Mouse (Mus musculus): Measurements from ENCODE around the gene Tssk6.

DNA sequence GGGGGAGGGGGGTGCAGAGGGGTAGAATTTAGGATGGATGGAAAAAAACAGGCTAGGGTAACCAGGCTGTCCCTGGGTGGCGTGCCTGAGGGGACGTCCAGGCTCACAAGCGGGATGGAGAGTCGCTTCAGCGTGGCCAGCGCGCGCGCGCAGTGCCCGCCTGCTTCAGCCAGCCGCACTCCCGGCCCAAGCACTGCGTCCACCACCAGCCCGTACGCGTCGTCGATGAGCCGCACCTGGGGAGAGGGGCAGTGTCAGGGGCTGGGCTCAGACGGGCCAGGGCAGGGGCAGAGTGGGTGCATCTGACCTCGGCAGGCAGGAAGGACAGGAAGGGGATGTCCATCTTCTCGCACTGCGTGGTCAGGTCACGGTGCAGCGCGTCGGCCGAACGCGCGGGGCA, 13.1 kb upstream of the Tssk6 start:
- TF ChIP-seq CTCF (conservative IDR thresholded peaks at IDR 0.05; ENCODE audit: low read length) (no peak), POU5F1 (IDR thresholded peaks at IDR 0.05; ENCODE audit: borderline replicate concordance, low read length) (no peak)
